Mouse (Mus musculus) naive thymus-derived CD4-positive, alpha-beta T cell, adult 2 months (primary cell): ENCODE measurements at regions not wholly inside any gene's neighbourhood (a gene's known extent, or its start where the extent isn't known, plus 50 kb on each side); places are given as distances from the start of the nearest gene placed in this dataset.

Experiments used
- DNase-seq: peaks from one replicate; pipeline ENCODE4 v3.0.0-alpha.2; 2011; ENCODE audit warnings: low read depth

- DNase-seq: no peak
Observed at GRCm38 (mm10) chr15:52570256-52570655, 1314.5 kb upstream of the Gm7489 start.

GRCm38 (mm10) chr15:52577614-52578013, 1307.1 kb upstream of the Gm7489 start:
- no peak for DNase-seq

- DNase-seq: no peak
Observed at GRCm38 (mm10) chr15:52589391-52589790, 1295.3 kb upstream of the Gm7489 start.

- no peak for DNase-seq
Observed at GRCm38 (mm10) chr15:52599511-52599910, 1285.2 kb upstream of the Gm7489 start.

- DNase-seq: no peak
Observed at GRCm38 (mm10) chr15:52599957-52600356, 1284.7 kb upstream of the Gm7489 start.

GRCm38 (mm10) chr15:52639790-52640189, 1244.9 kb upstream of the Gm7489 start:
- DNase-seq: no peak

GRCm38 (mm10) chr15:52645961-52646360, 1238.7 kb upstream of the Gm7489 start:
- no peak for DNase-seq

GRCm38 (mm10) chr15:52657916-52658315, 1226.8 kb upstream of the Gm7489 start:
- no peak for DNase-seq
